Mouse (Mus musculus) bone marrow, adult 2 months (tissue): Measurements from ENCODE around the gene BC030867.

ENCODE experiments used
- CTCF ChIP-seq: fragments of 200-500 bp; IDR thresholded peaks from 2 replicates; pipeline ENCODE4 v1.5.1; 2011; ENCODE audit warnings: low read length, control low read depth; ENCODE audit not compliant: control insufficient read depth, insufficient read depth
- POLR2A ChIP-seq: fragments of 200-500 bp; IDR thresholded peaks from 2 replicates; pipeline ENCODE4 v1.6.1; 2011; ENCODE audit warnings: low read depth, mild to moderate bottlenecking, control low read depth, low read length, borderline replicate concordance; ENCODE audit not compliant: control insufficient read depth

DNA sequence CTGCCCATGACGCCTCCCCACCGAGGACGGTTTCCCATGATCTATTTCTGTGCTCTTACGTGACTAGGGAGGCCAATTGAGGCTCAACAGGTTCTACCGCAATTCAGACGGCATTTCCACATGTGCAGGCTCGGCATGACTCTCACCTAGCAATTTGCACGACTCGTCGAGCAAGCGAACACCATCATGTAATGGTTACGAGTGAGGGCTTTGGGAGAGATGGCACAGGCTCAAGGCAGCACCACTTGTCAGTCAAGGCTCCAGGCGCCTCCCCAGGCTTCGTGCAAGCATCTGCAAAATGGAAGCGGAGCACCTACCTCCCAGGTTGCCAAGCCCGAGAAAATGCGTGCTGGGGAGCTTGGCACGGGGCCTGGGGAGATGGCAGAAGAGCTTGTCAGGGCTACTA is 36.7 kb upstream of the BC030867 start:
- TF ChIP-seq CTCF (no peak), POLR2A (no peak)
